Mouse (Mus musculus): ENCODE data around the gene Clic4. TPM values are rescaled to one million over a fixed set of nuclear protein-coding genes. Genes with fewer than 3 reads are reported as not detected.
"Not testable (repeated sequence)": the region's sequence is repeated elsewhere in the genome, so short reads cannot be mapped to it uniquely, and the experiment has no call there.

Gene Clic4
- total RNA-seq, 2 experiments from 2014 or later, result 29.7 to 32.3 TPM

- no peak for ATAC-seq (ENCODE audit: poor library complexity, severe bottlenecking)
These were observed 21.2 kb upstream of the Clic4 start for GRCm38 (mm10) chr4:135293813-135294212.

GRCm38 (mm10) chr4:135292477-135293089, 20.0 kb upstream of the Clic4 start:
- ATAC-seq (ENCODE audit: poor library complexity, severe bottlenecking), result peak; percentile 60

GRCm38 (mm10) chr4:135291841-135292240, 19.2 kb upstream of the Clic4 start:
- ATAC-seq (ENCODE audit: poor library complexity, severe bottlenecking), result no peak

- ATAC-seq (ENCODE audit: poor library complexity, severe bottlenecking), result no peak
These were observed 18.6 kb upstream of the Clic4 start for GRCm38 (mm10) chr4:135291199-135291598.

GRCm38 (mm10) chr4:135287975-135288374, 15.4 kb upstream of the Clic4 start:
- peak; percentile 45 for ATAC-seq (ENCODE audit: poor library complexity, severe bottlenecking)

GRCm38 (mm10) chr4:135286833-135287395, 14.3 kb upstream of the Clic4 start:
- peak; percentile 27; the same call in 1 of the 2 replicates for ATAC-seq (ENCODE audit: poor library complexity, severe bottlenecking)

GRCm38 (mm10) chr4:135286033-135286622, 13.5 kb upstream of the Clic4 start:
- ATAC-seq (ENCODE audit: poor library complexity, severe bottlenecking), result no peak

GRCm38 (mm10) chr4:135285436-135285835, 12.8 kb upstream of the Clic4 start:
- ATAC-seq (ENCODE audit: poor library complexity, severe bottlenecking), result no peak

GRCm38 (mm10) chr4:135283875-135284274, 11.3 kb upstream of the Clic4 start:
- ATAC-seq (ENCODE audit: poor library complexity, severe bottlenecking), result no peak

- ATAC-seq (ENCODE audit: poor library complexity, severe bottlenecking), result no peak
These were observed 10.8 kb upstream of the Clic4 start for GRCm38 (mm10) chr4:135283417-135283816.

GRCm38 (mm10) chr4:135282651-135283290, 10.2 kb upstream of the Clic4 start:
- no peak for ATAC-seq (ENCODE audit: poor library complexity, severe bottlenecking)

GRCm38 (mm10) chr4:135280016-135280415, 7.4 kb upstream of the Clic4 start:
- ATAC-seq (ENCODE audit: poor library complexity, severe bottlenecking), result not testable (repeated sequence)

- ATAC-seq (ENCODE audit: poor library complexity, severe bottlenecking), result no peak
These were observed 4.2 kb upstream of the Clic4 start for GRCm38 (mm10) chr4:135276681-135277379.

GRCm38 (mm10) chr4:135274761-135275160, 2.1 kb upstream of the Clic4 start:
- ATAC-seq (ENCODE audit: poor library complexity, severe bottlenecking), result no peak

GRCm38 (mm10) chr4:135273307-135273682, 681 bp upstream of the Clic4 start:
- no peak for ATAC-seq (ENCODE audit: poor library complexity, severe bottlenecking)

GRCm38 (mm10) chr4:135271881-135272616, 565 bp downstream of the Clic4 start:
- peak; percentile 9; the same call in 1 of the 2 replicates for ATAC-seq (ENCODE audit: poor library complexity, severe bottlenecking)

GRCm38 (mm10) chr4:135271419-135271828, 1.2 kb downstream of the Clic4 start:
- ATAC-seq (ENCODE audit: poor library complexity, severe bottlenecking), result no peak

GRCm38 (mm10) chr4:135270476-135270875, 2.1 kb downstream of the Clic4 start:
- ATAC-seq (ENCODE audit: poor library complexity, severe bottlenecking), result no peak

GRCm38 (mm10) chr4:135269656-135270341, 2.8 kb downstream of the Clic4 start:
- ATAC-seq (ENCODE audit: poor library complexity, severe bottlenecking), result no peak

GRCm38 (mm10) chr4:135267521-135267920, 5.1 kb downstream of the Clic4 start:
- no peak for ATAC-seq (ENCODE audit: poor library complexity, severe bottlenecking)
